Mouse (Mus musculus) erythroblast, embryonic 14.5 days (primary cell): ENCODE results near the gene Wdr82.

Experiments
- GATA1 ChIP-seq: IDR thresholded peaks from 2 replicates; pipeline ENCODE4 v1.6.1; 2012; ENCODE audit warnings: low read length, inconsistent platforms, mixed read lengths
- TAL1 ChIP-seq: IDR thresholded peaks from 3 replicates; pipeline ENCODE4 v1.6.1; 2012; ENCODE audit warnings: low read length, inconsistent platforms, mixed read lengths

DNA sequence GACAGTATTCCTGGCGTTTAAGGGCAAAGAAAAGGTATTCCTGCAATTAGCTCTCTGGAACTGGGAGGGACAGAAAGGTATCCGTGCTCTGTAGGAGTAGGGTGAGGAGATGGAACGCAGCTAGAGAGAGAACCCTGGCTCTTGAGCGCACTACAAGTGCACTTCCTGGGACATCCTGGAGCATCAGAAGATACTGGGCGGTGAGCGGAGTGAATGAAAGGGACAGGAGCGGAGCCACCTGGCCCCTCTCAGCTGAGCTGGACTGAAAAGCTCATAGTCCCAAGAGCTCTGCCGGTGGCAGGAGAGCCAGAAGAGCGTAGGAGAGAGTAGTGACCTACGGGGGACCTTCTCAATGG is 21.4 kb upstream of the Wdr82 start:
- no peak for TF ChIP-seq GATA1
- no peak for TF ChIP-seq TAL1
